Mouse (Mus musculus): ENCODE measurements around the gene Slc35c2.

GRCm38 (mm10) chr2:165253867-165254266, 33.8 kb downstream of the Slc35c2 start:
- TF ChIP-seq POLR2A (IDR thresholded peaks at IDR 0.05; ENCODE audit: low read depth, low read length) (no peak), CTCF (IDR thresholded peaks at IDR 0.05; ENCODE audit: borderline replicate concordance, insufficient read depth, low read length) (no peak)
